Mouse (Mus musculus): ENCODE data around the gene Nek11.
"Not testable (repeated sequence)": the region's sequence is repeated elsewhere in the genome, so short reads cannot be mapped to it uniquely, and the experiment has no call there.

Gene Nek11

DNA sequence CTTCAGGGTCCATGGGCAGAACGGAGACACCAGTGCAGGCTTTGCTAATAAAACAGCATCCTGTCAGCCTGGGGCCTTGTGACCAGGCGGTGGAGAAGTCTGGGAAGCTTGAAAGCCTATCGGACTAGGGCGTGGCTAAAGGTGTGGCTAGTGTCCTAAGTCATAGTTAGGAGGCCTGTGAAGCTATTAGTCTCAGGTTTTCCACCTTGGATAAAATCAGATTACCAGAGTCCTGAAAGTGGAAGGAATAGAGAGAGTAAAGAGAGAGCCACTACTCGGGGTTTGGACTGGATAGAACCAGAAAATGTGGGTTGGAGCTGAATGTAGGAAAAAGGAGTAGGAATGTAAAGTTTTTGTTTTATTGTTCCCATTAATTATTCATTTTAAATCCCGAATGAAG is 250.3 kb downstream of the Nek11 start, which contains the start of gene 1700080E11Rik:
Gene 1700080E11Rik (minus strand): TSS at position 101 of the 400 bp plus-strand sequence.
- in situ Hi-C loops (cut with MboI, MseI): no loop called here

DNA sequence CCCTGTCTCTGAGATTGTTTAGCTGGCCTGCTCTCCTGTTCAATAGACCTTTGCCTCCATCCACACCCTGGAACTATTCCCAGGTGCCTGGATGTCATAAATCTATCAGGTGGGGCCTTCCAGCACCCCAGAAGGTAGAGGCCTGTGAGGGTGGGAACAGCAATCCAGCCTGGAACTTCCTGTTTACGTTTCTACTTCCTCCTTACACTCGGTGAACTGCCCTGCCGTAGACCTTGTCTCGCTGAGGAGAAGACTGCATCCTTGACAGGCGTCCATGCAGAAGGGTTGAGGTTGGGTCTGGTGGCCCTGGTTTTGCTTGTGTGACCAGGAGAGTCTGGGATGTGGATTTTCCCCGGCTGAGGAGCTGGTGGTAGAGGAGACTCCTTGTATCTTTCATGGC is 256.1 kb downstream of the Nek11 start:
- in situ Hi-C loops (cut with MboI, MseI): loop anchor here (10.0 kb wide), 1 partner anchor 1754 kb away; no protein-coding TSS in a partner anchor

DNA sequence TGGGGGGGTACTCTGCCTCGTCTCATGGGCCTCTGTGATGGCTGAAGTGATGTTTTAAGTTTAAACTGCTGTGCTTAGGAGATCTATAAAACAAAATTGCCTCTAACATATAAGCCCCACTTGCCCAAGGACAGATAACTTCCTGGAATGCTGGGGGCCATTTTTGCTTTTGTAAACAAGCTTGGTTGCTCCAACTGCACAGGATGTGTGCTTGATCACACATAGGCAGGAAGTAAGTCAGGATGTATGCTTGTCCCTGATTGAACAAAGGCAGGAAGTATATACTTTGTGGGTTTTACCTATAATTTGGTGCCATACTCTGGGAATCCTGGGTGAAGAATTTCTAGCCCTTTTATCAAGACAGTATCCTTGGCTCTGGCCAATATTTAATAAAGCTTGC is 258.9 kb downstream of the Nek11 start:
- in situ Hi-C loops (cut with MboI, MseI): loop anchor here (10.0 kb wide), 1 partner anchor 1752 kb away; no protein-coding TSS in a partner anchor

DNA sequence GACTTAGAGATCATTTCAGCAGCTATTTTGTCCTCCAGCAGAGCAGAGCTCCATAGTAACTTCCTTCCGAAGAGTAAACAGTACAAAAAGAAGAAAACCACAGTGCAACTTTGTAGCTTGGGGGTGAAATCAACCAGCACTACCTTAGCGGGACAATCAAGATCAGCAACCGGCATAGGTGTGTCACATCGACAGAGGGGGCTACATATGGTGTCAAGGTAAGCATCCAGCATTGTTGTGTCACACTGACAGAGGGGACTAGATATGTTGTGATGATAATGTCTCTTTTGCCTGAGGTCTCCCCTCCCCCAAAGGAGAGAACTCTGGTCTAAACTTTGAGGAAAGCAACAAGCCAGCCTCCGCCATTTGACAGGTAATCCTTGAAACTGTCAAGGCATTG is 260.8 kb downstream of the Nek11 start:
- in situ Hi-C loops (cut with MboI, MseI): loop anchor here (5.0 to 10.0 kb wide), 3 partner anchors 77 to 1750 kb away; no protein-coding TSS in a partner anchor

DNA sequence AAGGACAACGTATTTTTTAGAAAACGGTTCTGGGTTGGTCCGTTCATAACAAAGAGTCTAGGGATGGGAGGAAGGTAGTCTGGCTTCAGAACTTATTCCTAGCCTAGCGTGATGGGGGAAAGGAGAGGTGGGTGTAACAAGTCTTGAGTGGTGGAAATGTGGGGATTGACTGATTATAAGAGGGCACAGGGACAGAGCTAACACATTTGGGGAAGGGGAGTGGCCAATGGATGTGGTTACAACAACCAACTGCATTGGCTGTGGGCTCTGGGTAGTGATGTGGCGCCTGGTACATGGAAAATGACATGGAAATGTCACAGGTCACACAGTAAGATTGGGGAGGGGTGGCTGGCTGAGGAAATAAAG is 263.3 kb downstream of the Nek11 start:
- in situ Hi-C loops (cut with MboI, MseI): loop anchor here (5.0 to 10.0 kb wide), 3 partner anchors 75 to 1747 kb away; no protein-coding TSS in a partner anchor

DNA sequence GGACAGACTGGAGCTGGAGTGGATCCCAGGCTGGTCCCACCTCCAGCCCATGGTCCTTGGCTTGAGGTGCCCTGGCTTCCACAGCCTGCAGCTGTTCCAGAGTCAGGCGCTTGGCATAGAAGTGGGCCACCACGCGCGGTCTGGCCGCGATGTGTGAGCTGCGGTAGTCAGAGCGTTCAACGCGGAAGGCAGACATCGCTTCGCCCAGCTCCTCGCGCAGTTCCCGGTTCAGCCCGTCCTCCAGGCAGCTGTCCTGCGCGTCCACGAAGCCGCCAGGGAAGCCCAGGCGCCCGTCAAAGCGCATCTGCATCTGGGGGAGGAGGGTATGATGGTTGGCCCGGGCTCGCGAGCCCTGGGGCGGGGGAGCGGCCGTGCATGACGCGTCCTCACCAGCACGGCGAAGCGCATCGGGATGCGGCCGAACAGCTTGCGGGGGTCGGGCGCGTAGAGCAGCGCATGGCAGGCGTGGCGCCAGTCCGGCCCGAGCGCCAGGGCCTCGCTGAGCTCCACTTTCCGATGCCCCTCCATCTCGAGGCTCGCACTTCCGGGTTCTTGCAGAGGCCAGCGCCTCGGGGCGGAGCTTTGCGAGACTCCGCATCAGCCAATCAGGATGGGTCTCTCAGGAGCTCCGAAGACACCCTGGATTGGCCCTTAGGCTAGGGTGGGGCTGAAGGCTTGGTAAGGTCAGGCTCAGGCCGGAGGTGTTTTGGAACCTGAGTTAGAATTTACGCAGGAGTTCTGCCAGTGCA is 263.9 kb downstream of the Nek11 start, which contains the start of gene Nudt16:
Gene Nudt16 (minus strand): TSS at position 572 of the 749 bp plus-strand sequence.
- in situ Hi-C loops (cut with MboI, MseI): loop anchor here (5.0 to 10.0 kb wide), 3 partner anchors 74 to 1747 kb away; no protein-coding TSS in a partner anchor

DNA sequence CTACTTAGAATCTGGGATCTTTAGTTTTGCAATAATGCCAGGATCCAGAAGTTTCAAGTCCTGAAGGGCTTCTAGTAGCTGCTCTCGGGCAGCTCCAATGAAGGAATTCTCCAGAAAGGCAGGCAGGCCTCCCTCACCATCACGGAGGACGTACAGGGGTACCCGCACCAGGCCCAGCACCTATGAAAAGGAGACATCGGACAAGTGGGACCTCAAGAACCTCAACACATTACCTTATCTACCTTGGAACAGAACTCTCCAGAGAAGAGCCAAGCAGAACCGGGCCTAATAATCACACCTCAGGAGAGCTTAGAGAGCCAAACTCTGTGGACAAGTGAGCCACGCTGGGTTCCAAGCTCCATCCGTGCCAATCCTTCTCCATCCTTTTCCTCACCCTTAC is 265.0 kb downstream of the Nek11 start:
- in situ Hi-C loops (cut with MboI, MseI): loop anchor here (5.0 to 10.0 kb wide), 3 partner anchors 73 to 1746 kb away; no protein-coding TSS in a partner anchor

DNA sequence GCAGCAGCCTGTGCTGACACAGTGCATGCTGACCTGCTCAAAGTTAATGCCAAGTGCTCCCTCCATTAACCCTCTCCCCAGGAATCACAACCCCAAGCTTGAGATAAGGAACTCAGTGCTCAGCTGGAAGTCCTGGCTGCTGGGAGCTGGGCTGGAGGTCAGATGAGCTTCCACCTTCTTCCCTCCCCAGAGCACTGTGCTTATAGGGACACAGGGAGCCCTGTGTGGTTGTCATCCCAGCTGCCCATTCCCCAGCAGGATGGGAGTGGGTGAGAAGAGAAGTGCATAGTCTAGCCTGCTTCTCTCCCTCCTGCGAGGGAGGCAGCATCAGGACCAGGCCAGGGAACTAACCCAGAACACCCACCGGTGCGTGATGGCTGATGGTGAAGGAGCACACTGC is 270.1 kb downstream of the Nek11 start:
- in situ Hi-C loops (cut with MboI, MseI): not testable (repeated sequence)

All from T-helper 2 cell (primary cell).